Mouse (Mus musculus): ENCODE measurements around the gene Exoc3l. TPM values are rescaled to one million over a fixed set of nuclear protein-coding genes. Genes with fewer than 3 reads are reported as not detected.

The Exoc3l gene
- polyA plus RNA-seq, 1 experiment from 2014 or later: 6.0 TPM

DNA sequence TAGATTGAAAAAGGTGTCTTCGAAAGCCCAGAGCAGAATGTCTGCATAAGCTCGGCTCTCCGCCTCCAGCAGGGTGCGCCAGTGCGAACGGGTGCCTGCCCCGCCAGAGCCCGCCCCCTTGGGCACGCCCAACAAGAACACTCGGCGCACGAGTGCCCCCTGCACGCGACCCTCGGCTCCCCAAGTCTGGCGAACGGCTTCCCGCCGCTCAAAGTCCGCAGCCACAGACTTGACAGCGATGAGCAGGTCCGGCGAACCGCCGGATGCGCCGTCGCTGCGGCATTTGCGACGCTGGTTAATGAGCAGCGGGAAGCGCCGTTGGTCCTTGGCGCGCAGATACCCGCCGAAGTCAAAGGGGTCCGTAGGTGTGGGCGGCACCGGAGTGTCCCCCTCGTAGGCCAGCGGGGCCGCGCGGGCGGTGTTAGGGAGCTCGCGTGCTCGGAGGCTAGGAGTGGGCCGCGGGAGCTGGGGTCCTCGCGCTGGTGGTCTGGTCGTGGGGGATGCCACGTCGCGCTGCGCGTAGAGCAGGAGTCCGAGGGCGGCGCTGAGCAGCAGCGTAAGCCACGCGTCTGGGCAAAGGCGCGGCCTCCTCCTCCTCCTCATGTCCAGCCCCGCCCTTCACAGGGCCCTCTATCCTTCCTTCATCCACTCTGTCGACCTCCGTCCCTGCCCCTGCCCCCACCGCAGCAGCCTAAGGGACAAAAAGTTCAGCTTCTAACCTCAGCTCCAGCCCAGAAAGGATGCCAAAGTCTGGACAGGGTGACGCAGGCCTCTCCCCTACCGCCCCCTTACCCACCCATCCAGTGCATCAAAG, 41.5 kb downstream of the Exoc3l start:
- H3K4me2 ChIP-seq (replicated peaks; ENCODE audit: low read depth, low read length): peak overlapping the region; percentile 98
- DNase-seq (ENCODE audit: low spot score): peak; percentile 93
- peaks cover 5% of the 10 kb centered on the region; the same call in 1 of the 2 replicates for H3K4me1 ChIP-seq (replicated peaks; ENCODE audit: control insufficient read depth, insufficient read depth, low read length)
- peak; percentile 83 for ATAC-seq (ENCODE audit: low FRiP score)
- peak overlapping the region; percentile 57 for H3K4me3 ChIP-seq (ENCODE audit: low read depth, low read length)
- H3K9ac ChIP-seq (ENCODE audit: low read depth, low read length): peak overlapping the region; percentile 68
- no peaks in the 10 kb centered on the region for H3K36me3 ChIP-seq (ENCODE audit: control insufficient read depth, insufficient read depth, low read length)
- no peaks in the 10 kb centered on the region for H3K9me3 ChIP-seq (ENCODE audit: control insufficient read depth, low read length)
- H3K27ac ChIP-seq (ENCODE audit: low read depth, low read length): peak overlapping the region; percentile 30; the same call in 1 of the 2 replicates
- under 1% methylated on average over 73 of the region's 74 CpGs for WGBS
- peaks cover 33% of the 10 kb centered on the region for H3K27me3 ChIP-seq (ENCODE audit: control insufficient read depth, insufficient read depth, low read length)

DNA sequence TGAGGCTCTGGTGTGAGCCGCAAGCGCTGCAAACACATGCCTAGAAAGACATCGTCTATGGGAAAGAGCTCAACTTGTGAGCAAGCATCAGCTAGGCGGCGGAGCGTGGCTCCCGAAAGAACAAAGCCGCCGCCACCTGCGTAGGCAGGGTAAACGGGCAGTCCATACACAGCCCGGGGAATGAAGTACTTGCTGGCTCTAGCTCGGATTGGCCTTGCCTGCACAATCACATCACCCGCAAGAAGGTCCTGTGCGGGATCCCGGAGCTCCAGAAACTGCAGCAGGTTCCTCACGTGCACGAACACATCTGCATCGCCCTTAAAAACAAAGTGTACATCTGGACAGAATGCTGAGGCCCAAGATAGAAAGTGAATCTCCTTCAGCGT, 42.1 kb downstream of the Exoc3l start:
- no peaks in the 10 kb centered on the region for H3K36me3 ChIP-seq (ENCODE audit: control insufficient read depth, insufficient read depth, low read length)
- WGBS: 32% methylated on average over 20 of the region's 20 CpGs
- DNase-seq (ENCODE audit: low spot score): no peak
- peak overlapping the region; percentile 98 for H3K4me2 ChIP-seq (replicated peaks; ENCODE audit: low read depth, low read length)
- peak overlapping the region; percentile 57; the same call in 1 of the 2 replicates for H3K4me3 ChIP-seq (ENCODE audit: low read depth, low read length)
- H3K9me3 ChIP-seq (ENCODE audit: control insufficient read depth, low read length): no peaks in the 10 kb centered on the region
- H3K4me1 ChIP-seq (replicated peaks; ENCODE audit: control insufficient read depth, insufficient read depth, low read length): 0 out of 2 replicates have a peak, but pooled peaks cover 3% of the 10 kb centered on the region
- peaks cover 27% of the 10 kb centered on the region for H3K27me3 ChIP-seq (ENCODE audit: control insufficient read depth, insufficient read depth, low read length)
- peak; percentile 39; the same call in 1 of the 2 replicates for ATAC-seq (ENCODE audit: low FRiP score)
- peak overlapping the region; percentile 68; the same call in 1 of the 2 replicates for H3K9ac ChIP-seq (ENCODE audit: low read depth, low read length)
- H3K27ac ChIP-seq (ENCODE audit: low read depth, low read length): 0 out of 2 replicates have a peak overlapping the region, but pooled peaks have one; percentile 30

DNA sequence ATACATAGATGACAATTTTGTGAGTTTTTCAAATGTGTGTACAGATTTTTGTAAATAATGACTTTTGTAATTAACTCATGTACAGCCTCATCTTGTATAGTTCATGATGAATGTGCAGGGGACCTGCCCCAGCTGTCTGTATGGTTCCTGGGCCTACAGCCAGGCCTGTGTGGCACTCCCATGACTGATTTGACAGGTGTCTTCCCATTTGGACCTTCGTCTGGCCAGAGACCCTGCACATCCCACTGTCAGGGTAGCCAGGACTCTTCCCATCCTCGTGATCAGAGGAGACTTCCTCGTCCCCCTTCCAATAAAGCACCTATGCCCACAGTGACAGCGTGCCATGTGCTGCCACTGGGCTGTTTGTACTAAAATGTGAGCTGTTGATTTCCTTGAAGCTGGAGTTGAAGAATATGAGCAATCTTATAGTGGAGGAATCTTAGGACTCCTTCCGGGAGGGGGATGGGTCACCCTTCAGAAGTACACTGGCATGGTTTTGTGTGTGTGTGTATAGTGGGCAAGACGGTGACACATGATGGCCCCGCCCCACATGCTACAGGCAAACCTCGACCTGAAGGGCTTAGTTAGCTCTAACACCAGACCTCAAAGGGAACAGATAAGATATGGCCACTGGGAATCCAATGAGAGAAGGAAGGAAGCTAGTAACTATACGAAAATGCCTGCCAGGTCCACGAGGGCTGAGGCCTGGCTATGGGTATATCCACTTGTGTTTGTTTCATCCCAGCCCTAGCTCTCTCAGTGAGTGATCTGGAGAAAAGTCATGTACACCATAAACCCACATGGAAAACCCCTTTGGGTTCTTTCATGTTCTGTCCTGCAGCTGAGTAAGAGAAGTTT, 43.0 kb downstream of the Exoc3l start:
- no peaks in the 10 kb centered on the region for H3K9me3 ChIP-seq (ENCODE audit: control insufficient read depth, low read length)
- no peak overlapping the region for H3K4me3 ChIP-seq (ENCODE audit: low read depth, low read length)
- no peak for ATAC-seq (ENCODE audit: low FRiP score)
- 0 out of 2 replicates have a peak, but pooled peaks cover 3% of the 10 kb centered on the region for H3K4me1 ChIP-seq (replicated peaks; ENCODE audit: control insufficient read depth, insufficient read depth, low read length)
- DNase-seq (ENCODE audit: low spot score): no peak
- H3K9ac ChIP-seq (ENCODE audit: low read depth, low read length): no peak overlapping the region
- no peaks in the 10 kb centered on the region for H3K36me3 ChIP-seq (ENCODE audit: control insufficient read depth, insufficient read depth, low read length)
- H3K4me2 ChIP-seq (replicated peaks; ENCODE audit: low read depth, low read length): no peak overlapping the region
- WGBS: 93% methylated on average over 10 of the region's 10 CpGs
- peaks cover 18% of the 10 kb centered on the region for H3K27me3 ChIP-seq (ENCODE audit: control insufficient read depth, insufficient read depth, low read length)
- no peak overlapping the region for H3K27ac ChIP-seq (ENCODE audit: low read depth, low read length)

DNA sequence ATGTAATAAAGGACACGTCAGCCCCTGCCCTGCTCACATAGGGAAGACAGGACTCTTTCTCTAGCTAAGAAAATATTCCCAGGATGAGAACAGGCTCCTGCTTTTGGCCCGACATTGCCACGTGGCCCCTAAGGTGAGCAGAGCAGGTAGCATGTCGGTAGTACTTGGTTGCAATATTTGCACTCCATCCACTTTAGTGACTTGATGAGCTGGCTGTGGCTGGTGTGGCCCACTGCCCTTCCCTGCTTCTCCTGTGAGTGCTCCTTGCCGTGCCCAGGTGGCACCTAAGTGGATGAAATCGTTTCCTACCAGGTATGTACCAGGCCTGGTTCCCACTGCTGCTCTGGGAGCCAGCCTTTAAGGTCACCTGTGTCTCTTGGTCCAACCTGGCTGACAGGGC, 43.9 kb downstream of the Exoc3l start:
- WGBS: 94% methylated on average over 6 of the region's 6 CpGs
- no peaks in the 10 kb centered on the region for H3K36me3 ChIP-seq (ENCODE audit: control insufficient read depth, insufficient read depth, low read length)
- no peak overlapping the region for H3K4me3 ChIP-seq (ENCODE audit: low read depth, low read length)
- H3K27me3 ChIP-seq (ENCODE audit: control insufficient read depth, insufficient read depth, low read length): peaks cover 15% of the 10 kb centered on the region
- H3K27ac ChIP-seq (ENCODE audit: low read depth, low read length): no peak overlapping the region
- H3K4me1 ChIP-seq (replicated peaks; ENCODE audit: control insufficient read depth, insufficient read depth, low read length): 0 out of 2 replicates have a peak, but pooled peaks cover 3% of the 10 kb centered on the region
- H3K9ac ChIP-seq (ENCODE audit: low read depth, low read length): no peak overlapping the region
- no peak overlapping the region for H3K4me2 ChIP-seq (replicated peaks; ENCODE audit: low read depth, low read length)
- ATAC-seq (ENCODE audit: low FRiP score) (no peak), DNase-seq (ENCODE audit: low spot score) (no peak)
- no peaks in the 10 kb centered on the region for H3K9me3 ChIP-seq (ENCODE audit: control insufficient read depth, low read length)

DNA sequence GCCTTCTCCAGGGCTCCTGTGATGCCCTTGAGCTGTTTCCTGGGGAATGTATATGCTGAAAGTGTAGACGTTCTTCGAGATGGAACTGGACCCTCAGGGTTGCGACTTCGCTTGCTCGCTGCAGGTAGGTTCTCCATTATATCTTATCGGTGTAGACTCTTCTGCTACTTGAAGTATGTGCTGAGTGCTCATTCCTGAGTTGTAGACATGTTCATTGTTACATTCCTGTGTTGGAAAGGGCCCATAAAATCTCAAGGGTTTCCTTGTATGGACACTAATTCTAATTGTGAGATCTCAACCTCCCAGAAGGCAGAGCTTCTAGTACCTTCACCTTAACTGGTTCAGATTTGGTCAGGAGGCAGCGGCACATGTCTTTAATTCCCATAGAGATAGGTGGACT, 54.9 kb downstream of the Exoc3l start:
- H3K4me1 ChIP-seq (replicated peaks; ENCODE audit: control insufficient read depth, insufficient read depth, low read length): no peaks in the 10 kb centered on the region
- no peak for ATAC-seq (ENCODE audit: low FRiP score)
- H3K27me3 ChIP-seq (ENCODE audit: control insufficient read depth, insufficient read depth, low read length): no peaks in the 10 kb centered on the region
- 0 out of 2 replicates have a peak, but pooled peaks cover 6% of the 10 kb centered on the region for H3K36me3 ChIP-seq (ENCODE audit: control insufficient read depth, insufficient read depth, low read length)
- H3K27ac ChIP-seq (ENCODE audit: low read depth, low read length): no peak overlapping the region
- no peak overlapping the region for H3K9ac ChIP-seq (ENCODE audit: low read depth, low read length)
- no peaks in the 10 kb centered on the region for H3K9me3 ChIP-seq (ENCODE audit: control insufficient read depth, low read length)
- 97% methylated on average over 7 of the region's 7 CpGs for WGBS
- H3K4me3 ChIP-seq (ENCODE audit: low read depth, low read length): no peak overlapping the region
- no peak for DNase-seq (ENCODE audit: low spot score)
- H3K4me2 ChIP-seq (replicated peaks; ENCODE audit: low read depth, low read length): no peak overlapping the region

MicroRNAs within 50 kb of the gene (microRNA counts, 519-probe panel; counts per million panel counts)
- 3,130 counts per million, percentile 17 among the panel's probes with 10 or more counts for microRNA mmu-miR-328

Other genes with a start within 250 kb of the Exoc3l start
- gene Ces3a, start 247.5 kb downstream of the Exoc3l start, polyA plus RNA-seq (2014; fragmentation: Nextera tagmentation; extraction: Ambion mirVana): not detected in 2 replicates
- gene Ces3b, start 212.3 kb downstream of the Exoc3l start, polyA plus RNA-seq (2014; fragmentation: Nextera tagmentation; extraction: Ambion mirVana): not detected in 2 replicates
- not detected in 2 replicates for gene Ces4a, start 164.3 kb downstream of the Exoc3l start, polyA plus RNA-seq (2014; fragmentation: Nextera tagmentation; extraction: Ambion mirVana)
- gene Cbfb, start 125.4 kb downstream of the Exoc3l start, polyA plus RNA-seq (2014; fragmentation: Nextera tagmentation; extraction: Ambion mirVana): 65.1 and 69.0 TPM in 2 replicates
- gene D230025D16Rik, start 71.0 kb downstream of the Exoc3l start, polyA plus RNA-seq (2014; fragmentation: Nextera tagmentation; extraction: Ambion mirVana): 33.2 and 34.1 TPM in 2 replicates
- 4.2 and 6.3 TPM in 2 replicates for gene B3gnt9, start 40.9 kb downstream of the Exoc3l start, polyA plus RNA-seq (2014; fragmentation: Nextera tagmentation; extraction: Ambion mirVana)
- gene Tradd, start 31.5 kb downstream of the Exoc3l start, polyA plus RNA-seq (2014; fragmentation: Nextera tagmentation; extraction: Ambion mirVana): 13.5 and 14.3 TPM in 2 replicates
- 0.78 and 1.4 TPM in 2 replicates for gene Fbxl8, start 31.5 kb downstream of the Exoc3l start, polyA plus RNA-seq (2014; fragmentation: Nextera tagmentation; extraction: Ambion mirVana)
- 0.21 and 0.52 TPM in 2 replicates for gene Hsf4, start 26.3 kb downstream of the Exoc3l start, polyA plus RNA-seq (2014; fragmentation: Nextera tagmentation; extraction: Ambion mirVana)
- 2.7 and 3.1 TPM in 2 replicates for gene Nol3, start 20.0 kb downstream of the Exoc3l start, polyA plus RNA-seq (2014; fragmentation: Nextera tagmentation; extraction: Ambion mirVana)
- gene 4931428F04Rik, start 6.2 kb downstream of the Exoc3l start, polyA plus RNA-seq (2014; fragmentation: Nextera tagmentation; extraction: Ambion mirVana): 31.7 and 40.2 TPM in 2 replicates
- gene E2f4, start 1.6 kb upstream of the Exoc3l start, polyA plus RNA-seq (2014; fragmentation: Nextera tagmentation; extraction: Ambion mirVana): 96.7 and 97.1 TPM in 2 replicates
- gene Elmo3, start 9.5 kb upstream of the Exoc3l start, polyA plus RNA-seq (2014; fragmentation: Nextera tagmentation; extraction: Ambion mirVana): 1.7 and 2.6 TPM in 2 replicates
- gene Lrrc29, start 30.2 kb upstream of the Exoc3l start, polyA plus RNA-seq (2014; fragmentation: Nextera tagmentation; extraction: Ambion mirVana): 0.98 and 1.2 TPM in 2 replicates
- gene Tmem208, start 30.3 kb upstream of the Exoc3l start, polyA plus RNA-seq (2014; fragmentation: Nextera tagmentation; extraction: Ambion mirVana): 102 and 105 TPM in 2 replicates
- 1.8 and 3.6 TPM in 2 replicates for gene Fhod1, start 51.9 kb upstream of the Exoc3l start, polyA plus RNA-seq (2014; fragmentation: Nextera tagmentation; extraction: Ambion mirVana)
- gene Slc9a5, start 52.7 kb upstream of the Exoc3l start, polyA plus RNA-seq (2014; fragmentation: Nextera tagmentation; extraction: Ambion mirVana): 3.9 and 4.5 TPM in 2 replicates
- gene Plekhg4, start 77.2 kb upstream of the Exoc3l start, polyA plus RNA-seq (2014; fragmentation: Nextera tagmentation; extraction: Ambion mirVana): 0.26 and 0.73 TPM in 2 replicates
- 0.14 TPM in 1 of 2 replicates, not detected in the other for gene Kctd19, start 117.4 kb upstream of the Exoc3l start, polyA plus RNA-seq (2014; fragmentation: Nextera tagmentation; extraction: Ambion mirVana)
- gene Lrrc36, start 117.5 kb upstream of the Exoc3l start, polyA plus RNA-seq (2014; fragmentation: Nextera tagmentation; extraction: Ambion mirVana): 2.8 and 3.0 TPM in 2 replicates
- 206 and 218 TPM in 2 replicates for gene Tppp3, start 175.4 kb upstream of the Exoc3l start, polyA plus RNA-seq (2014; fragmentation: Nextera tagmentation; extraction: Ambion mirVana)
- gene Zdhhc1, start 200.8 kb upstream of the Exoc3l start, polyA plus RNA-seq (2014; fragmentation: Nextera tagmentation; extraction: Ambion mirVana): 19.0 and 19.7 TPM in 2 replicates
- gene Hsd11b2, start 222.7 kb upstream of the Exoc3l start, polyA plus RNA-seq (2014; fragmentation: Nextera tagmentation; extraction: Ambion mirVana): 19.6 and 21.1 TPM in 2 replicates